29 mouse cellular contexts compared by ENCODE assay signal in genomic region chr2:103955714-103956113, GRCm38 (mm10). TPM values are rescaled to one million over a fixed set of nuclear protein-coding genes. Genes with fewer than 3 reads are reported as not detected.
DNase-seq lines count a peak whose midpoint lies in the region; ATAC-seq lines count a peak whose summit lies in the region.
"Had no signal": no experiment of that assay in that cellular context is flagged by ENCODE, and none has a peak within 500 bp of the region (broad histone marks: within the 10 kb centered on the region; RNA-seq: fewer than 3 reads in every experiment).

No protein-coding gene starts in this region.

- H3K36me3 ChIP-seq in liver, embryonic 11.5 days (ENCODE audit: control insufficient read depth, insufficient read depth, low read length) = no peaks in the 10 kb centered on the region
- no peaks in the 10 kb centered on the region for H3K36me3 ChIP-seq in liver, embryonic 16.5 days (ENCODE audit: control insufficient read depth, insufficient read depth)
- no peaks in the 10 kb centered on the region for H3K36me3 ChIP-seq in hindbrain, embryonic 16.5 days (ENCODE audit: control insufficient read depth, insufficient read depth, low read length)
- H3K36me3 ChIP-seq in midbrain, embryonic 15.5 days (replicated peaks) = no peaks in the 10 kb centered on the region
- H3K36me3 ChIP-seq: lung, embryonic 15.5 days; neural tube, embryonic 12.5 days had no signal

- no peak overlapping the region; the same call in 1 of the 2 replicates for H3K4me2 ChIP-seq in liver, embryonic 11.5 days
- no peak overlapping the region for H3K4me2 ChIP-seq in liver, embryonic 16.5 days (ENCODE audit: low read depth, low read length)
- H3K4me2 ChIP-seq in hindbrain, embryonic 16.5 days (ENCODE audit: low read length) = no peak overlapping the region
- H3K4me2 ChIP-seq in midbrain, embryonic 15.5 days = no peak overlapping the region
- H3K4me2 ChIP-seq: heart, embryonic 11.5 days; hindbrain, embryonic 14.5 days; lung, embryonic 15.5 days; midbrain, embryonic 11.5 days; neural tube, embryonic 12.5 days had no signal

- intact Hi-C loops in heart, postnatal 14 days (cut with DNase I) = no loop called here

- no peak for ATAC-seq in liver, embryonic 11.5 days (replicated peaks; ENCODE audit: low FRiP score)
- no peak for ATAC-seq in liver, embryonic 16.5 days (ENCODE audit: low read depth)
- 0 out of 2 replicates have a peak, but pooled peaks have one; percentile 7 for ATAC-seq in megakaryocyte progenitor cell, adult 5-6 weeks (replicated peaks; ENCODE audit: poor library complexity)
- no peak for ATAC-seq in hindbrain, embryonic 16.5 days
- ATAC-seq in midbrain, embryonic 15.5 days (replicated peaks) = no peak
- ATAC-seq: inflammation-experienced regulatory T-cells, adult 6 months had no signal

- no peak overlapping the region for H3K4me3 ChIP-seq in liver, embryonic 11.5 days (ENCODE audit: low read depth, low read length)
- no peak overlapping the region for H3K4me3 ChIP-seq in liver, embryonic 16.5 days (ENCODE audit: low read depth, low read length)
- no peak overlapping the region for H3K4me3 ChIP-seq in hindbrain, embryonic 16.5 days (ENCODE audit: low read length)
- no peak overlapping the region for H3K4me3 ChIP-seq in midbrain, embryonic 15.5 days
- H3K4me3 ChIP-seq: lung, embryonic 15.5 days; myocyte; neural tube, embryonic 12.5 days had no signal

- H3K4me1 ChIP-seq in liver, embryonic 11.5 days (replicated peaks; ENCODE audit: control insufficient read depth, insufficient read depth, low read length) = peaks cover 16% of the 10 kb centered on the region
- H3K4me1 ChIP-seq in liver, embryonic 16.5 days (ENCODE audit: control insufficient read depth, low read depth, low read length) = peaks cover 22% of the 10 kb centered on the region
- no peaks in the 10 kb centered on the region for H3K4me1 ChIP-seq in hindbrain, embryonic 16.5 days (ENCODE audit: control insufficient read depth, insufficient read depth, low read depth, low read length)
- no peaks in the 10 kb centered on the region for H3K4me1 ChIP-seq in midbrain, embryonic 15.5 days
- H3K4me1 ChIP-seq: lung, embryonic 15.5 days; neural tube, embryonic 12.5 days had no signal

- peak overlapping the region; percentile 47 for H3K9ac ChIP-seq in liver, embryonic 11.5 days (ENCODE audit: low read depth, low read length)
- H3K9ac ChIP-seq in liver, embryonic 16.5 days (ENCODE audit: low read depth, low read length) = peak overlapping the region; percentile 54
- no peak overlapping the region for H3K9ac ChIP-seq in hindbrain, embryonic 16.5 days (ENCODE audit: low read depth, low read length)
- no peak overlapping the region for H3K9ac ChIP-seq in midbrain, embryonic 15.5 days
- H3K9ac ChIP-seq: hindbrain, embryonic 14.5 days; lung, embryonic 15.5 days; neural tube, embryonic 12.5 days had no signal

- WGBS in liver, embryonic 11.5 days = 51% methylated on average over 3 of the region's 3 CpGs
- 41% methylated on average over 3 of the region's 3 CpGs for WGBS in liver, embryonic 16.5 days (ENCODE audit: insufficient replicate concordance)
- WGBS in hindbrain, embryonic 16.5 days = 83% methylated on average over 3 of the region's 3 CpGs
- 81% methylated on average over 3 of the region's 3 CpGs for WGBS in midbrain, embryonic 15.5 days

- peak; percentile 90 for DNase-seq in heart, adult 11 months
- DNase-seq in heart, postnatal 14 days = no peak
- DNase-seq in liver, embryonic 11.5 days (ENCODE audit: low spot score) = no peak
- no peak for DNase-seq in adrenal gland, postnatal 10 days
- DNase-seq: adrenal gland, postnatal 14 days; cerebellum, adult 2 months; cerebellum, postnatal 14 days; gastrocnemius, postnatal 14 days; heart, adult 18-20 months; heart, postnatal 4 days; kidney, adult 18-20 months; kidney, postnatal 4 days; layer of hippocampus, postnatal 36 days; left cerebral cortex, postnatal 4 days; lung, postnatal 4 days; thymus, postnatal 4 days had no signal

- peak overlapping the region; percentile 86 for H3K27ac ChIP-seq in liver, embryonic 11.5 days (ENCODE audit: low read depth, low read length)
- H3K27ac ChIP-seq in liver, embryonic 16.5 days (ENCODE audit: low read length) = peak overlapping the region; percentile 94
- H3K27ac ChIP-seq in hindbrain, embryonic 16.5 days (ENCODE audit: low read depth, low read length) = no peak overlapping the region
- H3K27ac ChIP-seq in midbrain, embryonic 15.5 days = no peak overlapping the region
- H3K27ac ChIP-seq: hindbrain, embryonic 14.5 days; lung, embryonic 15.5 days; neural tube, embryonic 12.5 days had no signal

- no peaks in the 10 kb centered on the region; the same call in 1 of the 2 replicates for H3K27me3 ChIP-seq in liver, embryonic 11.5 days (replicated peaks; ENCODE audit: control insufficient read depth, insufficient read depth, low read length)
- H3K27me3 ChIP-seq in liver, embryonic 16.5 days (ENCODE audit: control insufficient read depth, insufficient read depth, low read depth, low read length) = no peaks in the 10 kb centered on the region
- H3K27me3 ChIP-seq in hindbrain, embryonic 16.5 days (replicated peaks; ENCODE audit: control insufficient read depth, insufficient read depth, low read length) = no peaks in the 10 kb centered on the region
- no peaks in the 10 kb centered on the region for H3K27me3 ChIP-seq in midbrain, embryonic 15.5 days (replicated peaks)
- H3K27me3 ChIP-seq: CH12.LX; lung, embryonic 15.5 days; neural tube, embryonic 12.5 days had no signal

- H3K9me3 ChIP-seq in liver, embryonic 11.5 days (ENCODE audit: control insufficient read depth, low read length) = no peaks in the 10 kb centered on the region
- no peaks in the 10 kb centered on the region for H3K9me3 ChIP-seq in liver, embryonic 16.5 days (replicated peaks; ENCODE audit: control insufficient read depth, low read length)
- H3K9me3 ChIP-seq in hindbrain, embryonic 16.5 days (ENCODE audit: control insufficient read depth, low read length) = no peaks in the 10 kb centered on the region
- H3K9me3 ChIP-seq in midbrain, embryonic 15.5 days = no peaks in the 10 kb centered on the region
- H3K9me3 ChIP-seq: lung, embryonic 15.5 days; neural tube, embryonic 12.5 days had no signal

RNA-seq across cellular contexts. Expression of gene Lmo2, which starts 2.1 kb away (rescaled TPM):
- 10 to 100 TPM; 16.9 to 22.2 TPM for total RNA-seq in heart, postnatal 14 days (2021)
- 185 and 191 TPM in 2 replicates for polyA plus RNA-seq in liver, embryonic 11.5 days (2014; fragmentation: Nextera tagmentation; extraction: Ambion mirVana)
- 126 and 128 TPM in 2 replicates for polyA plus RNA-seq in liver, embryonic 16.5 days (2015; fragmentation: Nextera tagmentation; extraction: Ambion mirVana)
- total RNA-seq in megakaryocyte progenitor cell, adult 5-6 weeks (2015) = 427 and 476 TPM in 2 replicates
- 226 and 286 TPM in 2 replicates for total RNA-seq in megakaryocyte progenitor cell, adult 5-6 weeks (2017)
- 30.9 TPM in 2 replicates for polyA plus RNA-seq in hindbrain, embryonic 16.5 days (2015; fragmentation: Nextera tagmentation; extraction: Ambion mirVana)
- total RNA-seq in adrenal gland, postnatal 10 days (2021) = 10 to 100 TPM; 26.9 to 37.3 TPM
- 32.0 and 33.6 TPM in 2 replicates for polyA plus RNA-seq in midbrain, embryonic 15.5 days (2015; fragmentation: Nextera tagmentation; extraction: Ambion mirVana)
- polyA plus RNA-seq: C2C12 had no signal

Comparison
In these comparisons a context has a peak if more than half of its experiments do, and no peak if none do; other contexts are left out.
1. H3K27ac ChIP-seq: peak in liver, embryonic 11.5 days (single experiment) and liver, embryonic 16.5 days (single experiment); none in hindbrain, embryonic 16.5 days (single experiment) and midbrain, embryonic 15.5 days (single experiment).
2. H3K9ac ChIP-seq: peak in liver, embryonic 11.5 days (single experiment) and liver, embryonic 16.5 days (single experiment); none in hindbrain, embryonic 16.5 days (single experiment) and midbrain, embryonic 15.5 days (single experiment).